Mouse (Mus musculus): ENCODE measurements at regions not wholly inside any gene's neighbourhood (a gene's known extent, or its start where the extent isn't known, plus 50 kb on each side); places are given as distances from the start of the nearest gene placed in this dataset.
A peak's percentile ranks its signal among the peaks of the same experiment; 100 is the strongest.
"Not testable (repeated sequence)": the region's sequence is repeated elsewhere in the genome, so short reads cannot be mapped to it uniquely, and the experiment has no call there.

DNA sequence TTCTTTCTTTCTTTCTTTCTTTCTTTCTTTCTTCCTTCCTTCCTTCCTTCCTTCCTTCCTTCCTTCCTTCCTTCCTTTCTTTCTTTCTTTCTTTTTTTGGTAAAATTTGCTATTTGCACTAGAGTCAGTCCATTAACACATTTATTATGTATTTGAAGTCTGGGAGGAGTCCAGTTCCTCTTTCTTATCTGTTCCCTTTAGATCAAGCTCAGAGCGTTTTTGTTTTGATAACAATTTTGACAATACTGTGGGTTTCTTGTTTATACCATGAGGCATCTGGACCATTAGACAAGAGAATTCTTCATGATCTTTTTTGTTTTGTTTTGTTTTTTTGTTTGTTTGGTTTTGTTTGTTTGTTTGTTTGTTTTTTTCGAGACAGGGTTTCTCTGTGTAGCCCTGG, 52.3 kb upstream of the Cttnbp2 start:
- not testable (repeated sequence) for H3K4me3 ChIP-seq (replicated peaks; ENCODE audit: low read length); H3K4me1 ChIP-seq (replicated peaks; ENCODE audit: control insufficient read depth, insufficient read depth, low read length); H3K27me3 ChIP-seq (ENCODE audit: control insufficient read depth, insufficient read depth, low read length); DNase-seq (ENCODE audit: low spot score); ATAC-seq (ENCODE audit: low FRiP score); H3K4me2 ChIP-seq (replicated peaks); H3K9me3 ChIP-seq (ENCODE audit: control insufficient read depth, low read length); H3K36me3 ChIP-seq (replicated peaks; ENCODE audit: control insufficient read depth, insufficient read depth); H3K27ac ChIP-seq; H3K9ac ChIP-seq
- whole genome bisulfite sequencing = 82% methylated on average over 2 of the region's 2 CpGs

DNA sequence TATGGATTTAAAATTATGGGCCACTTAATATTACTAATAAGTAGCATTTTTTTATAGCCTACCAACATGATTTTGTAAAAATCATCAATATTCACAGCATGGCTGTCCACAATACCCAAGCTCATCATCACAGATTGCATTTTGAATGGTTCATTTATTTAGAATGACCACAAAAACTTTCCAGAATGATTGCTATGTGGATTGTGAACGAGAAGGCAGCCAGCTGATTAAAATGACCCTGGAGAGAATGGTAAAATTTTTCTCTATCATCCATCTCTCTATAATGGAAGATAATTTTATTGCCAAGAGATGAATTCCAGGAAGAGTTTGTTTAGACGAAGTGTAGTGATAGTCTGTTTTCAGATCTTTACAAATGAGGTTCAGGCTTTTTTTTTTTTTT, 54.6 kb upstream of the Cttnbp2 start:
- 75% methylated on average over 2 of the region's 2 CpGs for WGBS
- Histone ChIP-seq H3K9ac (no peak overlapping the region), H3K4me2 (replicated peaks) (no peak overlapping the region), H3K27me3 (ENCODE audit: control insufficient read depth, insufficient read depth, low read length) (no peaks in the 10 kb centered on the region), H3K4me1 (replicated peaks; ENCODE audit: control insufficient read depth, insufficient read depth, low read length) (no peaks in the 10 kb centered on the region), H3K27ac (no peak overlapping the region), H3K36me3 (replicated peaks; ENCODE audit: control insufficient read depth, insufficient read depth) (no peaks in the 10 kb centered on the region), H3K4me3 (replicated peaks; ENCODE audit: low read length) (no peak overlapping the region), H3K9me3 (ENCODE audit: control insufficient read depth, low read length) (no peaks in the 10 kb centered on the region)
- ATAC-seq (ENCODE audit: low FRiP score) (no peak), DNase-seq (ENCODE audit: low spot score) (no peak)

GRCm38 (mm10) chr6:18578501-18578900, 63.9 kb upstream of the Cttnbp2 start:
- DNase-seq (ENCODE audit: low spot score) = no peak
- no peak overlapping the region for H3K9ac ChIP-seq
- no peak overlapping the region for H3K4me2 ChIP-seq (replicated peaks)
- no peak overlapping the region for H3K4me3 ChIP-seq (replicated peaks; ENCODE audit: low read length)
- no peak for ATAC-seq (ENCODE audit: low FRiP score)
- no peaks in the 10 kb centered on the region for H3K4me1 ChIP-seq (replicated peaks; ENCODE audit: control insufficient read depth, insufficient read depth, low read length)
- no peaks in the 10 kb centered on the region for H3K27me3 ChIP-seq (ENCODE audit: control insufficient read depth, insufficient read depth, low read length)
- H3K36me3 ChIP-seq (replicated peaks; ENCODE audit: control insufficient read depth, insufficient read depth) = no peaks in the 10 kb centered on the region
- H3K27ac ChIP-seq = peak overlapping the region; percentile 26; the same call in 1 of the 2 replicates
- H3K9me3 ChIP-seq (ENCODE audit: control insufficient read depth, low read length) = no peaks in the 10 kb centered on the region

DNA sequence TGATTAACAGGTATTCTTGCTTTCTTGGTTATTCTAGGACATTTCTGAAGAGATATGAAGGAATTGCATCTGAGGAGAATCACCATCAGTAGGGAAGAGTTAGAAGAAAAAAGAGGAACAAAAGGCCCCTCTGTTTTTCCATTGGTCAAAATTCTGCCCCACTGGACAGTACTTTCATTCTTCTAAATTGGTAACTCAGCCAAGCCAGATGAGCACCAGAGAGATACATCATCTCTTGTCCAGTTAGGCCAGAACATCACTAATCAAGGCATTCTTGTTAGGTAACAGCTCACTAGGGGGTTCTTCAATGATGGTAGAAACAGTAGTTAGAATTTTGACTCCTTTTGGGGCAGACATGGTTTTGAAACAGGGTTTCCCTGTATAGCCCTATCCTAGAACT, 74.8 kb upstream of the Cttnbp2 start:
- no peaks in the 10 kb centered on the region for H3K4me1 ChIP-seq (replicated peaks; ENCODE audit: control insufficient read depth, insufficient read depth, low read length)
- ATAC-seq (ENCODE audit: low FRiP score) = no peak
- H3K4me2 ChIP-seq (replicated peaks) = no peak overlapping the region
- no peak overlapping the region for H3K4me3 ChIP-seq (replicated peaks; ENCODE audit: low read length)
- no peaks in the 10 kb centered on the region for H3K9me3 ChIP-seq (ENCODE audit: control insufficient read depth, low read length)
- H3K27ac ChIP-seq = no peak overlapping the region
- DNase-seq (ENCODE audit: low spot score) = no peak
- H3K27me3 ChIP-seq (ENCODE audit: control insufficient read depth, insufficient read depth, low read length) = no peaks in the 10 kb centered on the region
- no peaks in the 10 kb centered on the region for H3K36me3 ChIP-seq (replicated peaks; ENCODE audit: control insufficient read depth, insufficient read depth)
- no peak overlapping the region for H3K9ac ChIP-seq

- DNase-seq (ENCODE audit: low spot score) = no peak
- H3K27ac ChIP-seq = no peak overlapping the region
- H3K4me2 ChIP-seq (replicated peaks) = no peak overlapping the region
- no peaks in the 10 kb centered on the region for H3K4me1 ChIP-seq (replicated peaks; ENCODE audit: control insufficient read depth, insufficient read depth, low read length)
- no peak overlapping the region for H3K9ac ChIP-seq
- WGBS = 57% methylated on average over 5 of the region's 5 CpGs
- H3K9me3 ChIP-seq (ENCODE audit: control insufficient read depth, low read length) = no peaks in the 10 kb centered on the region
- H3K4me3 ChIP-seq (replicated peaks; ENCODE audit: low read length) = no peak overlapping the region
- no peaks in the 10 kb centered on the region for H3K27me3 ChIP-seq (ENCODE audit: control insufficient read depth, insufficient read depth, low read length)
- no peaks in the 10 kb centered on the region for H3K36me3 ChIP-seq (replicated peaks; ENCODE audit: control insufficient read depth, insufficient read depth)
- ATAC-seq (ENCODE audit: low FRiP score) = 0 out of 2 replicates have a peak, but pooled peaks have one; percentile 34
Observed at GRCm38 (mm10) chr6:18596680-18597079, 82.0 kb upstream of the Cttnbp2 start.

- no peak overlapping the region for H3K9ac ChIP-seq
- H3K4me1 ChIP-seq (replicated peaks; ENCODE audit: control insufficient read depth, insufficient read depth, low read length) = no peaks in the 10 kb centered on the region
- no peak for ATAC-seq (ENCODE audit: low FRiP score)
- H3K27ac ChIP-seq = no peak overlapping the region
- H3K9me3 ChIP-seq (ENCODE audit: control insufficient read depth, low read length) = peaks cover 4% of the 10 kb centered on the region; the same call in 1 of the 2 replicates
- no peaks in the 10 kb centered on the region for H3K27me3 ChIP-seq (ENCODE audit: control insufficient read depth, insufficient read depth, low read length)
- no peak for DNase-seq (ENCODE audit: low spot score)
- no peak overlapping the region for H3K4me2 ChIP-seq (replicated peaks)
- no peaks in the 10 kb centered on the region for H3K36me3 ChIP-seq (replicated peaks; ENCODE audit: control insufficient read depth, insufficient read depth)
- no peak overlapping the region for H3K4me3 ChIP-seq (replicated peaks; ENCODE audit: low read length)
- WGBS = 77% methylated on average over 4 of the region's 4 CpGs
Observed at GRCm38 (mm10) chr6:18599626-18600025, 85.0 kb upstream of the Cttnbp2 start.

- 68% methylated on average over 7 of the region's 7 CpGs for WGBS
- H3K9ac ChIP-seq = no peak overlapping the region
- no peak overlapping the region for H3K27ac ChIP-seq
- H3K27me3 ChIP-seq (ENCODE audit: control insufficient read depth, insufficient read depth, low read length) = no peaks in the 10 kb centered on the region
- no peaks in the 10 kb centered on the region for H3K36me3 ChIP-seq (replicated peaks; ENCODE audit: control insufficient read depth, insufficient read depth)
- H3K9me3 ChIP-seq (ENCODE audit: control insufficient read depth, low read length) = peaks cover 4% of the 10 kb centered on the region; the same call in 1 of the 2 replicates
- H3K4me2 ChIP-seq (replicated peaks) = no peak overlapping the region
- ATAC-seq (ENCODE audit: low FRiP score) (no peak), DNase-seq (ENCODE audit: low spot score) (no peak)
- no peaks in the 10 kb centered on the region for H3K4me1 ChIP-seq (replicated peaks; ENCODE audit: control insufficient read depth, insufficient read depth, low read length)
- no peak overlapping the region for H3K4me3 ChIP-seq (replicated peaks; ENCODE audit: low read length)
Observed at GRCm38 (mm10) chr6:18601926-18602325, 87.3 kb upstream of the Cttnbp2 start.

DNA sequence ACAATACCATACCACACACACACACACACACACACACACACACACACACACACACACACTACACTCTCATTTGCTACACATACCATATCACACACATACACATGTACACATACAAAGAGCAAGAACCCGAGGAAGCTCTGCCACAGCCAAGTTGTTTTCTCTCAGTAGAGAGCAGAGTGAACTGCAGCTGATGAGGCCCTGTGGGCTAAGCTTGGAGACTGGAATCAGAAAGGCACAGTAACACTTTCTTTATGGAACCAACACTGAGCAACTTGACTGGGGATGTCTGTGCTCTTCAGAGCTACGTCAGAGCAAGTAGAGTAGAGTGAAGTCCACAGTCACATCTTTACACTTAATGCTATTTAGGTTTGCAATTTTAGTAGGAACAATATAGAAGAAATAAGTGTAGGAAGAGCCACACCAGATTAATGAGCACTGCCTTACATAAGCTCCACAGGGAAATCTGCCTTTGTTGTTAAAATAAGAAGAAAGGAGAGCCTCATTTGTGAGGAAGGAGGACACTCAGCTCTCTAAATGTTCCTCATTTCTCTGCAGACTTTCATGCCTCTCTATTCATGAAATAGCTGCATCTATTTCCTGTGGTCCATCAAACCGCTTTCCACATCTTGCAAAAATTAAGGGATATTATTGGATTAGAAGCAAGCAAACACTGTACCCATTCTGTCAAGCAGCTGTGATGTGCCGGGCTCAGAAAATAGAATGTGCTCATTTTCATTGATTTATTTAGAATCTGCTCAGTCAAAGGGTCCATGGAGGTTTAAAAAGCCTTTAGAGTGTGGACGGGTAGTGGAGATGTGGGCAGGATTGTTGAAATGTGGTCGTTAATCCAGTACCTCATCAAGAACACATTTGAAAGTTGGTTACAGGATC, 107.0 kb upstream of the Cttnbp2 start:
- Histone ChIP-seq H3K4me3 (replicated peaks; ENCODE audit: low read length) (no peak overlapping the region), H3K27me3 (ENCODE audit: control insufficient read depth, insufficient read depth, low read length) (no peaks in the 10 kb centered on the region), H3K4me1 (replicated peaks; ENCODE audit: control insufficient read depth, insufficient read depth, low read length) (0 out of 2 replicates have a peak, but pooled peaks cover 7% of the 10 kb centered on the region), H3K36me3 (replicated peaks; ENCODE audit: control insufficient read depth, insufficient read depth) (no peaks in the 10 kb centered on the region), H3K9me3 (ENCODE audit: control insufficient read depth, low read length) (no peaks in the 10 kb centered on the region), H3K9ac (no peak overlapping the region), H3K4me2 (replicated peaks) (no peak overlapping the region), H3K27ac (peak overlapping the region; percentile 54)
- peak; percentile 60; the same call in 1 of the 2 replicates for ATAC-seq (ENCODE audit: low FRiP score)
- DNase-seq (ENCODE audit: low spot score) = no peak
- WGBS = 62% methylated on average over 6 of the region's 6 CpGs

GRCm38 (mm10) chr6:18628591-18628990, 113.9 kb upstream of the Cttnbp2 start:
- Histone ChIP-seq H3K4me2 (replicated peaks) (no peak overlapping the region), H3K9ac (no peak overlapping the region), H3K27me3 (ENCODE audit: control insufficient read depth, insufficient read depth, low read length) (no peaks in the 10 kb centered on the region), H3K4me3 (replicated peaks; ENCODE audit: low read length) (no peak overlapping the region), H3K4me1 (replicated peaks; ENCODE audit: control insufficient read depth, insufficient read depth, low read length) (no peaks in the 10 kb centered on the region), H3K36me3 (replicated peaks; ENCODE audit: control insufficient read depth, insufficient read depth) (no peaks in the 10 kb centered on the region), H3K9me3 (ENCODE audit: control insufficient read depth, low read length) (no peaks in the 10 kb centered on the region), H3K27ac (no peak overlapping the region)
- 64% methylated on average over 1 of the region's 1 CpGs for WGBS
- no peak for ATAC-seq (ENCODE audit: low FRiP score)
- no peak for DNase-seq (ENCODE audit: low spot score)
